Mouse (Mus musculus): ENCODE results near the gene Msrb2. TPM values are rescaled to one million over a fixed set of nuclear protein-coding genes. Genes with fewer than 3 reads are reported as not detected.

Msrb2 gene
- total and polyA plus RNA-seq, 3 experiments, result not detected

- no peak for DNase-seq (ENCODE audit: low spot score)
- Histone ChIP-seq H3K9me3 (replicated peaks) (no peaks in the 10 kb centered on the region), H3K4me1 (ENCODE audit: insufficient read depth, low read depth, low read length) (no peaks in the 10 kb centered on the region), H3K36me3 (replicated peaks) (no peaks in the 10 kb centered on the region), H3K27me3 (ENCODE audit: insufficient read depth, low read length) (peaks cover 4% of the 10 kb centered on the region), H3K4me3 (ENCODE audit: low read depth, low read length) (no peak overlapping the region)
- TF ChIP-seq TAL1 (conservative IDR thresholded peaks at IDR 0.05; ENCODE audit: low read depth, low read length), result no peak
- TF ChIP-seq GATA2 (IDR thresholded peaks at IDR 0.05; ENCODE audit: borderline replicate concordance, low read depth, low read length), result no peak
- TF ChIP-seq CTCF (IDR thresholded peaks at IDR 0.05; ENCODE audit: low read depth, low read length), result no peak
- TF ChIP-seq POLR2AphosphoS5 (IDR thresholded peaks at IDR 0.05; ENCODE audit: insufficient replicate concordance, low read depth, low read length), result no peak
- TF ChIP-seq GATA1 (IDR thresholded peaks at IDR 0.05; ENCODE audit: borderline replicate concordance, low read length), result no peak
- no peak for ATAC-seq (ENCODE audit: extremely low read depth, insufficient number of reproducible peaks, low FRiP score, poor library complexity, severe bottlenecking)
Measured at GRCm38 (mm10) chr2:19382206-19382605, 11.0 kb downstream of the Msrb2 start.

- no peak for DNase-seq (ENCODE audit: low spot score)
- TF ChIP-seq GATA2 (IDR thresholded peaks at IDR 0.05; ENCODE audit: borderline replicate concordance, low read depth, low read length), result no peak
- TF ChIP-seq GATA1 (IDR thresholded peaks at IDR 0.05; ENCODE audit: borderline replicate concordance, low read length), result no peak
- no peak for TF ChIP-seq CTCF (IDR thresholded peaks at IDR 0.05; ENCODE audit: low read depth, low read length)
- no peak for TF ChIP-seq TAL1 (conservative IDR thresholded peaks at IDR 0.05; ENCODE audit: low read depth, low read length)
- no peak for TF ChIP-seq POLR2AphosphoS5 (IDR thresholded peaks at IDR 0.05; ENCODE audit: insufficient replicate concordance, low read depth, low read length)
- ATAC-seq (ENCODE audit: extremely low read depth, insufficient number of reproducible peaks, low FRiP score, poor library complexity, severe bottlenecking), result no peak
- Histone ChIP-seq H3K4me1 (ENCODE audit: insufficient read depth, low read depth, low read length) (no peaks in the 10 kb centered on the region), H3K36me3 (replicated peaks) (no peaks in the 10 kb centered on the region), H3K9me3 (replicated peaks) (no peaks in the 10 kb centered on the region), H3K27me3 (ENCODE audit: insufficient read depth, low read length) (peaks cover 4% of the 10 kb centered on the region), H3K4me3 (ENCODE audit: low read depth, low read length) (no peak overlapping the region)
Measured at GRCm38 (mm10) chr2:19383006-19383405, 11.8 kb downstream of the Msrb2 start.

GRCm38 (mm10) chr2:19385772-19386171, 14.5 kb downstream of the Msrb2 start:
- H3K4me3 ChIP-seq (ENCODE audit: low read depth, low read length), result no peak overlapping the region
- H3K27me3 ChIP-seq (ENCODE audit: insufficient read depth, low read length), result peaks cover 4% of the 10 kb centered on the region
- no peaks in the 10 kb centered on the region for H3K9me3 ChIP-seq (replicated peaks)
- no peaks in the 10 kb centered on the region for H3K36me3 ChIP-seq (replicated peaks)
- H3K4me1 ChIP-seq (ENCODE audit: insufficient read depth, low read depth, low read length), result no peaks in the 10 kb centered on the region
- ATAC-seq (ENCODE audit: extremely low read depth, insufficient number of reproducible peaks, low FRiP score, poor library complexity, severe bottlenecking), result no peak
- TF ChIP-seq CTCF (IDR thresholded peaks at IDR 0.05; ENCODE audit: low read depth, low read length), result no peak
- TF ChIP-seq POLR2AphosphoS5 (IDR thresholded peaks at IDR 0.05; ENCODE audit: insufficient replicate concordance, low read depth, low read length), result no peak
- TF ChIP-seq GATA2 (IDR thresholded peaks at IDR 0.05; ENCODE audit: borderline replicate concordance, low read depth, low read length), result no peak
- no peak for DNase-seq (ENCODE audit: low spot score)

GRCm38 (mm10) chr2:19388329-19389103, 17.3 kb downstream of the Msrb2 start:
- no peaks in the 10 kb centered on the region for H3K9me3 ChIP-seq (replicated peaks)
- DNase-seq (ENCODE audit: low spot score) (no peak), ATAC-seq (ENCODE audit: extremely low read depth, insufficient number of reproducible peaks, low FRiP score, poor library complexity, severe bottlenecking) (no peak)
- no peaks in the 10 kb centered on the region for H3K36me3 ChIP-seq (replicated peaks)
- no peak for TF ChIP-seq TAL1 (conservative IDR thresholded peaks at IDR 0.05; ENCODE audit: low read depth, low read length)
- TF ChIP-seq CTCF (IDR thresholded peaks at IDR 0.05; ENCODE audit: low read depth, low read length), result no peak
- TF ChIP-seq POLR2AphosphoS5 (IDR thresholded peaks at IDR 0.05; ENCODE audit: insufficient replicate concordance, low read depth, low read length), result no peak
- TF ChIP-seq GATA1 (IDR thresholded peaks at IDR 0.05; ENCODE audit: borderline replicate concordance, low read length), result no peak
- H3K4me1 ChIP-seq (ENCODE audit: insufficient read depth, low read depth, low read length), result no peaks in the 10 kb centered on the region
- peaks cover 4% of the 10 kb centered on the region for H3K27me3 ChIP-seq (ENCODE audit: insufficient read depth, low read length)
- no peak overlapping the region for H3K4me3 ChIP-seq (ENCODE audit: low read depth, low read length)

GRCm38 (mm10) chr2:19390411-19391143, 19.3 kb downstream of the Msrb2 start:
- no peaks in the 10 kb centered on the region for H3K4me1 ChIP-seq (ENCODE audit: insufficient read depth, low read depth, low read length)

GRCm38 (mm10) chr2:19391649-19392048, 20.4 kb downstream of the Msrb2 start:
- TF ChIP-seq GATA2 (IDR thresholded peaks at IDR 0.05; ENCODE audit: borderline replicate concordance, low read depth, low read length), result no peak
- TF ChIP-seq POLR2AphosphoS5 (IDR thresholded peaks at IDR 0.05; ENCODE audit: insufficient replicate concordance, low read depth, low read length), result no peak
- no peak for TF ChIP-seq GATA1 (IDR thresholded peaks at IDR 0.05; ENCODE audit: borderline replicate concordance, low read length)
- no peak for DNase-seq (ENCODE audit: low spot score)
- Histone ChIP-seq H3K4me3 (ENCODE audit: low read depth, low read length) (no peak overlapping the region), H3K27me3 (ENCODE audit: insufficient read depth, low read length) (0 out of 2 replicates have a peak, but pooled peaks cover 2% of the 10 kb centered on the region), H3K9me3 (replicated peaks) (no peaks in the 10 kb centered on the region), H3K4me1 (ENCODE audit: insufficient read depth, low read depth, low read length) (no peaks in the 10 kb centered on the region), H3K36me3 (replicated peaks) (no peaks in the 10 kb centered on the region)
- ATAC-seq (ENCODE audit: extremely low read depth, insufficient number of reproducible peaks, low FRiP score, poor library complexity, severe bottlenecking), result no peak

More at GRCm38 (mm10) chr2:19390411-19391143, 19.3 kb downstream of the Msrb2 start:
- ATAC-seq (ENCODE audit: extremely low read depth, insufficient number of reproducible peaks, low FRiP score, poor library complexity, severe bottlenecking) (no peak), DNase-seq (ENCODE audit: low spot score) (no peak)
- Histone ChIP-seq H3K36me3 (replicated peaks) (no peaks in the 10 kb centered on the region), H3K27me3 (ENCODE audit: insufficient read depth, low read length) (0 out of 2 replicates have a peak, but pooled peaks cover 2% of the 10 kb centered on the region), H3K9me3 (replicated peaks) (no peaks in the 10 kb centered on the region), H3K4me3 (ENCODE audit: low read depth, low read length) (no peak overlapping the region)
- no peak for TF ChIP-seq POLR2AphosphoS5 (IDR thresholded peaks at IDR 0.05; ENCODE audit: insufficient replicate concordance, low read depth, low read length)
- TF ChIP-seq GATA1 (IDR thresholded peaks at IDR 0.05; ENCODE audit: borderline replicate concordance, low read length), result no peak
- no peak for TF ChIP-seq GATA2 (IDR thresholded peaks at IDR 0.05; ENCODE audit: borderline replicate concordance, low read depth, low read length)
- TF ChIP-seq CTCF (IDR thresholded peaks at IDR 0.05; ENCODE audit: low read depth, low read length), result no peak
- no peak for TF ChIP-seq TAL1 (conservative IDR thresholded peaks at IDR 0.05; ENCODE audit: low read depth, low read length)

All from G1E (cell line).